Mouse (Mus musculus) embryonic facial prominence, embryonic 12.5 days (tissue): ENCODE measurements at regions not wholly inside any gene's neighbourhood (a gene's known extent, or its start where the extent isn't known, plus 50 kb on each side); places are given as distances from the start of the nearest gene placed in this dataset.

ENCODE experiments used
- ATAC-seq: fragments of 200-750 bp; cut with Nextera tagmentation; 2 replicates; pipeline ENCODE4 v1.8.0; 2017; ENCODE audit not compliant: insufficient number of reproducible peaks, insufficient read depth, low FRiP score, low TSS enrichment
- H3K27ac ChIP-seq: fragments of 300-500 bp; sonication (generic); 2 replicates; pipeline ENCODE4 v1.5.1; 2016; ENCODE audit warnings: mild to moderate bottlenecking
- H3K27me3 ChIP-seq: fragments of 300-500 bp; sonication (generic); 2 replicates; pipeline ENCODE4 v1.6.1; 2016; ENCODE audit warnings: mild to moderate bottlenecking, moderate library complexity
- H3K36me3 ChIP-seq: fragments of 300-500 bp; sonication (generic); 2 replicates; pipeline ENCODE4 v1.6.1; 2016; ENCODE audit warnings: mild to moderate bottlenecking
- H3K4me1 ChIP-seq: fragments of 300-500 bp; sonication (generic); 2 replicates; pipeline ENCODE4 v1.6.1; 2016
- H3K4me2 ChIP-seq: fragments of 300-500 bp; sonication (generic); replicated peaks from 2 replicates; pipeline ENCODE4 v1.6.1; 2016; ENCODE audit warnings: mild to moderate bottlenecking, moderate library complexity
- H3K4me3 ChIP-seq: fragments of 300-500 bp; sonication (generic); 2 replicates; pipeline ENCODE4 v1.5.1; 2016; ENCODE audit warnings: mild to moderate bottlenecking
- H3K9ac ChIP-seq: fragments of 300-500 bp; sonication (generic); 2 replicates; pipeline ENCODE4 v1.6.1; 2016; ENCODE audit warnings: mild to moderate bottlenecking, moderate library complexity
- H3K9me3 ChIP-seq: fragments of 300-500 bp; sonication (generic); 2 replicates; pipeline ENCODE4 v1.6.1; 2016; ENCODE audit warnings: mild to moderate bottlenecking, moderate library complexity
- WGBS: fragments of 180-500 bp; shearing (Covaris S2); methylation state at CpG from one replicate; pipeline ENCODE4 v1.1.7; 2016; 5-methylcytosine and 5-hydroxymethylcytosine counted together

DNA sequence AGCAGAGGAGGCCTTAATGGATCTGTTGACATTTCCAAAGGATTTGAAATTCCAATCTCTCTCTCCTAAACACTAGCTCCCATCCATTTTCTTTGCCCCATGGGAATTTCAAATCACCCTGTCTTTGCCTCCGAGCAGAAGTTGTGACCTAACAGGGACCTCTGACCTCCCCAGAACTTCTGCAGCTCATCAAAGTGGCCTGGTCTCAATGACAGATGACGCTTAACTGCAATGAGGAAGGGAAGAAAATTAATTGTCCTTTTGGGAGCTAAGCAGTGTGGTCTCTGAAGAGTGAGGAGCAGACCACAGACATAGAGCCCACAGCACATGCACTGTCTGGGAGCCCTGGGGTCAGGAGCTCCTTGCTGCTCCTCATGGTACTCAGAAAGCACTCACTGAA lies 155.3 kb downstream of the Tox3 start:
- no peak overlapping the region for H3K4me3 ChIP-seq
- H3K4me2 ChIP-seq = no peak overlapping the region
- H3K27me3 ChIP-seq = no peaks in the 10 kb centered on the region
- 10% methylated on average over 2 of the region's 2 CpGs for WGBS
- no peak for ATAC-seq
- H3K36me3 ChIP-seq = no peaks in the 10 kb centered on the region
- no peaks in the 10 kb centered on the region for H3K4me1 ChIP-seq
- no peak overlapping the region for H3K27ac ChIP-seq
- no peak overlapping the region for H3K9ac ChIP-seq
- no peaks in the 10 kb centered on the region for H3K9me3 ChIP-seq

DNA sequence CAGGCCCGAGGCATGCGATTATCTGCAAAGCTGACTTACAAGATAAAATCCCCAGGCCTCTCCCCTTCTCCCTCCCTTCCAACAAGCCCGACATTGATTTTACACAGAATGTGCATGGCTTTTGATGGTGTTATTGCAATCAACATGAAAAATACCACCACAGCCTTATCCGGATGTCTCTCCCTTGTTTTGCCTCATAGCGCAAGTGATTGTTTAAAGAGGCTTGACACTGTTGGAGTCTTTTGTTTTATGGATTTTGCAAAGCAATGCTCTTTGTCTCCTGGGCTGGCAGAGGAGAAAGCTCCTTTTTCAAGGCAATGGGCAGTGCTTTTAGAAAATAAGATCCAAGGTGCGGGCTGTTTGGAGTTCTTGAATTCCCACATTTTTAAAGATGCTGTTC lies 165.3 kb downstream of the Tox3 start:
- ATAC-seq = no peak
- Histone ChIP-seq H3K4me1 (no peaks in the 10 kb centered on the region), H3K9ac (no peak overlapping the region), H3K27me3 (no peaks in the 10 kb centered on the region), H3K4me3 (no peak overlapping the region), H3K9me3 (no peaks in the 10 kb centered on the region), H3K4me2 (no peak overlapping the region), H3K27ac (no peak overlapping the region), H3K36me3 (no peaks in the 10 kb centered on the region)
- 45% methylated on average over 6 of the region's 6 CpGs for WGBS

DNA sequence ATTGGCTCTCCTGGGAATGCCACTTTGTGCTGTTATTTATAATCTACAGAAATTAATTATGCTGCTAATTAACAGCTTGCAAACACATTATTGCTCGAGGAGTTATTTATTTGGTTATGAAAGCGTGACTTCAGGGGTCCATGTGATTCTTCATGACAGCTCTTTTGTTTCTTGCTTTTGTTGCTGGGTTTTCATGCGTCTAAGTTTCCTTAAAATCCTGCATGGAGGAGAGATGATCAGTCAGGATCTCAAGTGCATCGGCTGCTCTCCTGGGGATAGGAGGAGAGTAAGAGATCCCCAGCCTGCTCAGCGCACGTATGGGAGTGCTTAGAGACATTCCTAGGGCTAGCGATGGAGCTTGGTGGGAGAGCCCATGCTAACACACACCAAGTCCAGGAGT lies 171.4 kb downstream of the Tox3 start:
- Histone ChIP-seq H3K4me1 (no peaks in the 10 kb centered on the region), H3K4me2 (no peak overlapping the region), H3K27me3 (no peaks in the 10 kb centered on the region), H3K27ac (no peak overlapping the region), H3K9ac (no peak overlapping the region), H3K4me3 (no peak overlapping the region), H3K36me3 (no peaks in the 10 kb centered on the region), H3K9me3 (no peaks in the 10 kb centered on the region)
- no peak for ATAC-seq
- WGBS = 58% methylated on average over 7 of the region's 7 CpGs

DNA sequence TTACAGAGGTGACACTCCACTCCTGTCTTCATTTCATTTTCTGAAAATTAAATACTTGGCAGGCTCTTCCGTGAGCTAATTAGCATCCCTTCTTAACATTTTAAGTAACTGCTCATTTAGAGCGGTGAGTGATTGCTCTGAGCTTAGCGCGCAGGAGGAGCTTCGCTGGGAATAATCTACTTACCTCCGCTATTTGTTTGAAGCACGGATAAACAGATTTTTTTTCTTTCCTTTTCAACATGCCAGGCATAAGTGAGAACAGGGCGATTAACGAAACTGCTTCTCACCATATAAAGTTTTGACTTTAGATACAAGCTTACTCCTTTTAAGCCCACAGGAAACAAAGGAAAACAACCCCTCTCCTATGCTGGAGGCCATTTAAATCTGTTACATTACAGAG lies 171.8 kb downstream of the Tox3 start:
- ATAC-seq = no peak
- Histone ChIP-seq H3K36me3 (no peaks in the 10 kb centered on the region), H3K9ac (no peak overlapping the region), H3K4me2 (no peak overlapping the region), H3K9me3 (no peaks in the 10 kb centered on the region), H3K4me3 (no peak overlapping the region), H3K4me1 (no peaks in the 10 kb centered on the region), H3K27me3 (no peaks in the 10 kb centered on the region), H3K27ac (no peak overlapping the region)
- 36% methylated on average over 9 of the region's 9 CpGs for WGBS

DNA sequence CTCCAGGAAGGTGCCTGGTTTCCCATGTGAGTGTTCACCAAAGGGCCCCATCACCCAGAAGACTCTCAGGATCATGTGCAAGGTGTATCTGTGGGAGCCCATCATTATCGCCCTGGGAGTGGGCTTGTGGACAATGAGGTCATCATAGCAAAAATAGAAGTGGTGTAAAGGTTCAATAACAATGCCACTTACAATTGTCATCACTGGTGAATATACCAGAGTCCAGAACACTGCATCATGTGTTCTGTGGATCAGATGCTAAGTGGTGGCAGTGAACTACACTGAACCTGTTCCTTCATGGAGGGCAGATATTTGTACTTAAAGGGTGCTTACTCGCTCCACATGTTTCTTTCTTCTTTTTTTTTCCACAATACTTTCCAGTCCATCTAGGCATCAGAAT lies 181.5 kb downstream of the Tox3 start:
- no peaks in the 10 kb centered on the region for H3K36me3 ChIP-seq
- H3K27me3 ChIP-seq = no peaks in the 10 kb centered on the region
- no peak overlapping the region for H3K9ac ChIP-seq
- no peak for ATAC-seq
- no peaks in the 10 kb centered on the region for H3K4me1 ChIP-seq
- H3K4me2 ChIP-seq = no peak overlapping the region
- WGBS = 90% methylated on average over 2 of the region's 2 CpGs
- no peak overlapping the region for H3K27ac ChIP-seq
- H3K9me3 ChIP-seq = no peaks in the 10 kb centered on the region
- no peak overlapping the region for H3K4me3 ChIP-seq

DNA sequence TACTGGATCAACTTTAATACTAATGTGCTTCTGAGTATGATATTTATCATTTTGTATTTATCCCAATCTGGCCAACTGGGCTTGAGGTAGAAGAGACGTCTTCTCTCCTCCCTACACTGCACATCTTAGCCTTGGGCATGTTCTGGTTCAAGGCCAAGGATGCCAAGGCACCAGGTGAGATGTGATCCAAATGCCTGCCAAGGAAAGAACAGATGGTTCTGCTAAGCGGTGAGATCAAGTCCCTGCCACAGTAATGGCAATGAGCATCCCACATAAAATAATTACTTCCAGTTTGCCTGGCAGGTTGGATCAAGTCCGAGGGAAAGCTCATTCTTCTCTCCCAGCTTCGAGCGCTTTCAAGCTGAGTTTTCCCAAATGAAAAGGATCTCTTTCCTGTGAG lies 196.7 kb downstream of the Tox3 start:
- 79% methylated on average over 5 of the region's 5 CpGs for WGBS
- H3K9me3 ChIP-seq = no peaks in the 10 kb centered on the region
- H3K27ac ChIP-seq = no peak overlapping the region
- H3K4me1 ChIP-seq = no peaks in the 10 kb centered on the region
- ATAC-seq = no peak
- H3K4me3 ChIP-seq = no peak overlapping the region
- no peak overlapping the region for H3K4me2 ChIP-seq
- no peaks in the 10 kb centered on the region for H3K27me3 ChIP-seq
- no peaks in the 10 kb centered on the region for H3K36me3 ChIP-seq
- no peak overlapping the region for H3K9ac ChIP-seq

DNA sequence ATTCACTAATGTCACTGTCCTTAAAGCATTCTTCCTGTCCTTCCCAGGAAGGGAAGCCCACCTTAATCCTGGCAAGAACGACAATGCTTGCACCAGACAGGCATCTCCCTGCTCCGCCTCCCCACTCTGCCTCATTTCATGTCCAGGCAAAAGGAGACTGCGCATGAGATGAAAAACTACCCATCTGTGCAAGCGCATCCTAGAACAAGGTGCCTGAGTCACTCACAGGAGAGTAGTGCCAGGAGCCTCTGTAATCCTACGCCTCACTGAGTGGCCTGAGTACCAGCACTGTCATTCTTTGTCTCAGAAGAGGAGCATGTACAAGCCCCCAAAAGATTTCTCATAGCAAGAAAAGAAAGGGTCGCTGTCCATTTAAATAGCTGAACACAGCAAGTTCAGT lies 198.2 kb downstream of the Tox3 start:
- Histone ChIP-seq H3K4me2 (no peak overlapping the region), H3K27ac (no peak overlapping the region), H3K27me3 (no peaks in the 10 kb centered on the region), H3K36me3 (no peaks in the 10 kb centered on the region), H3K9ac (no peak overlapping the region), H3K4me3 (no peak overlapping the region), H3K9me3 (no peaks in the 10 kb centered on the region), H3K4me1 (no peaks in the 10 kb centered on the region)
- WGBS = 68% methylated on average over 6 of the region's 6 CpGs
- ATAC-seq = no peak

DNA sequence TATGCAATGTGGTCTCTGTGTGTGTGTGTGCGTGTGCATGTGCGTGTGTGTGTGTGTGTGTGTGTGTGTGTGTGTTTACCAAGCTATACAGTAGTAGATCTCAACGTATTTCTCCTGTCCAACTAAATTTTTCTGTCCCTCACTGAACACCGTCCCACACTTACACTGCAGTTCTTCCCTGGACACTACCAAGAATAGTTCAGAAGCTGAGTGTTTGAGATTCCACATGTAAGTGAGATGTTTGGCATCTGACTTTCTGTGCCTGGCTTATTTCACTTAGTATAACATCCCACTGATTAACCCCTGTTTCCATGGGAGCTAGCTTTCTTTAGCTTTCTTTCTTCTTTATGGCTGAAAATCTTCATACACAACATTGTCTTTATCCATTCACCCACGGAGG lies 213.5 kb downstream of the Tox3 start:
- no peak overlapping the region for H3K4me3 ChIP-seq
- ATAC-seq = no peak
- H3K4me2 ChIP-seq = no peak overlapping the region
- H3K27ac ChIP-seq = no peak overlapping the region
- H3K9me3 ChIP-seq = no peaks in the 10 kb centered on the region
- 70% methylated on average over 5 of the region's 5 CpGs for WGBS
- H3K4me1 ChIP-seq = no peaks in the 10 kb centered on the region
- no peaks in the 10 kb centered on the region for H3K36me3 ChIP-seq
- H3K27me3 ChIP-seq = no peaks in the 10 kb centered on the region
- no peak overlapping the region for H3K9ac ChIP-seq

DNA sequence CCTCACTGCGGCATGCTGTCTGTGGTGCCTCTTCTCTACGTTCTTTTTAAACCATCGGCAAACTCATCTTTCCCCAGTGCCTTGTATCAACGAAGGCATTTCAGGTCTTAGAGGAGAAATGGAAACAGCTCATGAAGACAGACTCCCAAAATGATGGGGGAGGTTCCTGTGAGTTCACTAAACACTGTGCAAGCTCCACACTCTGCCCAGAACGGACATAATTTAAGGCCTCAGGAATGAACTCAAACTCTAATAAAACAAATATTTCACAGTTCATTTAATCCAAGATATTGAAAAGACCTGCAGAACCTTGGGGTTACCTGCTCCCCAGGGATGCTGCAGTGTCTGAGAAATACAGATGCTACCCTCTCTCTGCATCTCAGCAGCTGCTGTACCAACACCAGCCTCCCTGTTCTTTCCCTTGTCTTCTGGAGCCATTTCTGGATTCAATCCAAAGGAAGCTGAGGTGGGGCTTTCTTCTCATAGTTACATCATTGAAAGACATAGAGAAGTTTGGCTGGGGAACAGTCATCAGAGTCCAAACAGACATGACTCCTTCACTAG lies 217.4 kb downstream of the Tox3 start:
- Histone ChIP-seq H3K27me3 (no peaks in the 10 kb centered on the region), H3K36me3 (no peaks in the 10 kb centered on the region), H3K27ac (no peak overlapping the region), H3K4me2 (no peak overlapping the region), H3K4me3 (no peak overlapping the region), H3K9ac (no peak overlapping the region), H3K4me1 (no peaks in the 10 kb centered on the region), H3K9me3 (no peaks in the 10 kb centered on the region)
- no peak for ATAC-seq
- 82% methylated on average over 5 of the region's 5 CpGs for WGBS

DNA sequence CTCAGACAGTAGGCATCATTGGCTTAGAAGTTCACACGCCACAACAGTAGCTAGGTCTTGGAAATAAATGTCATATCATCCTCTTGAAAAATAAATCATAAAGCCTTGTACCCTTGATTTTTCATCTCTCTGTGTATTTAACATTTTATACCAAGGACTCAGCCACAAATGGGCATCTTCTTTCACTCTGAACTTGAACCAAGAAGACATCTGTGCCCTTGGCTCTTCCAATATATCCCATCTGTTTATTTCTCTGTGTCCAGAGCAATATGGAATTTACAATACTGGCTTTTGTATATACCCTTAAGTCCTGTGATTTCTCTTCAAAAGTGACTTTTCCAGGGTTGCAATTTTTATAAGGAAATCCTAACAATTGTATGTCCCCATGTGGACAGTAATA lies 222.7 kb downstream of the Tox3 start:
- no peak for ATAC-seq
- no peaks in the 10 kb centered on the region for H3K36me3 ChIP-seq
- no peaks in the 10 kb centered on the region for H3K9me3 ChIP-seq
- H3K9ac ChIP-seq = no peak overlapping the region
- no peaks in the 10 kb centered on the region for H3K27me3 ChIP-seq
- WGBS = 91% methylated on average over 1 of the region's 1 CpGs
- no peak overlapping the region for H3K4me3 ChIP-seq
- H3K4me2 ChIP-seq = no peak overlapping the region
- H3K27ac ChIP-seq = no peak overlapping the region
- H3K4me1 ChIP-seq = no peaks in the 10 kb centered on the region

DNA sequence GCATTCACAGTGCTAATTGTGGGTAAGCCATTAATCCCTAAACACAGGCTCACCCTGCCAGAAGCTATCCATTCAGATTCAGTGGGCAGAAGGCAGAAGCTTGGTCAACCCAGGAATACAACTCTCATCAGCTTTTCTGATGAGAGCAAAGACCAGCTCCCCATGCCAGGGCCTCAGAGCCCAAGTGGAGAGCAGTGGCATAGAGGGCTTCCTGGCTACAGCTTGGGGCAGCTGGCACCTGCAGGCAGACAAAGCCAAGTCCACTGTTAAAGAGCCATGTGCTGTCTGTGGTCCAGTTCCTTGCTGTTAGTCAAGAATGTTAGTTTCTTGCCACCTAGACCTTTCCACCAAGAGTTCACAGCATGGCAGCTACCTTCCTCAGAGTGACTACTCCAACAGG lies 225.0 kb downstream of the Tox3 start:
- Histone ChIP-seq H3K4me2 (no peak overlapping the region), H3K9ac (no peak overlapping the region), H3K4me1 (no peaks in the 10 kb centered on the region), H3K9me3 (no peaks in the 10 kb centered on the region), H3K27me3 (no peaks in the 10 kb centered on the region), H3K36me3 (no peaks in the 10 kb centered on the region), H3K27ac (no peak overlapping the region), H3K4me3 (no peak overlapping the region)
- no peak for ATAC-seq

DNA sequence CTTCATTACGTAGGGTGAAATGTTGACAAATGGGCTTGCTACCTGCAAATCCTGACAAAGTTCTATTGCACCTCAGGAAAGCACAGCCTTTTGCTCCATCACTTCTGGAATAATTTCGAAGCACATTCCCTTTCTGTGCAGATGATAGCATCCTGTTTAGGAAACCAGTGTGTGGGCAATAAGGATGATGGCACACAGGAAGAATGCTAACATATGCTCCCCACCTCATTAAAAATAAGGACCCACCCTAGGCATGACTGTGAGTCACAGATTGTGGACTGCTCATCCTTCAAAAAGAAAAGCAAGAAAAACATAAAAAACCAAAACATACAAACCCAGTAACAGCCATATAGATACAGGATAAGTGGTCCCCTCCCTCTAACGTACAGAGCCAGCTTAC lies 226.2 kb downstream of the Tox3 start:
- no peak for ATAC-seq

DNA sequence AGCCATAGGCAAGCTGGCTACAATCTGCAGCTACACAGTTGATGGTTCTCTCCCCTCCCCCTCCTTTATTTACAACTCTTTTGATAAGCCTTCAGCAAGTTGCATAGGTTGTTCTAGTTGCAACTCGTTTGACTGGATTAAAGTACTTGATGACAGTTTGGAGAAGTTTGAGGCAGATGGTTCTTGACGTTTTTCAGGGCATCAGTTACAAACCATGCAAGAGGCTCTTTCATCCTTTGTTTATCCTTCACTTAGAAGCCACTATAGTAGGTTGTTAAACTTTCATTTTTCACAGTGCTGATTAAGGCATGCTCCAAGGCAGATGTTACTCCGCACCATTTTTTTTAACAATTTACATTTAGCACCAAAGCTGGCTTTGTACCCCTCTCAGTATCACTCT lies 227.1 kb downstream of the Tox3 start:
- WGBS = 38% methylated on average over 3 of the region's 3 CpGs
- no peaks in the 10 kb centered on the region for H3K9me3 ChIP-seq
- no peak overlapping the region for H3K9ac ChIP-seq
- H3K36me3 ChIP-seq = no peaks in the 10 kb centered on the region
- H3K4me3 ChIP-seq = no peak overlapping the region
- H3K4me1 ChIP-seq = no peaks in the 10 kb centered on the region
- no peak overlapping the region for H3K4me2 ChIP-seq
- no peak overlapping the region for H3K27ac ChIP-seq
- no peak for ATAC-seq
- H3K27me3 ChIP-seq = no peaks in the 10 kb centered on the region

More for the DNA sequence above, 226.2 kb downstream of the Tox3 start:
- Histone ChIP-seq H3K4me1 (no peaks in the 10 kb centered on the region), H3K9me3 (no peaks in the 10 kb centered on the region), H3K27me3 (no peaks in the 10 kb centered on the region), H3K4me3 (no peak overlapping the region), H3K27ac (no peak overlapping the region), H3K9ac (no peak overlapping the region), H3K4me2 (no peak overlapping the region), H3K36me3 (no peaks in the 10 kb centered on the region)
- 85% methylated on average over 3 of the region's 3 CpGs for WGBS
